In the genomic region with DNA sequence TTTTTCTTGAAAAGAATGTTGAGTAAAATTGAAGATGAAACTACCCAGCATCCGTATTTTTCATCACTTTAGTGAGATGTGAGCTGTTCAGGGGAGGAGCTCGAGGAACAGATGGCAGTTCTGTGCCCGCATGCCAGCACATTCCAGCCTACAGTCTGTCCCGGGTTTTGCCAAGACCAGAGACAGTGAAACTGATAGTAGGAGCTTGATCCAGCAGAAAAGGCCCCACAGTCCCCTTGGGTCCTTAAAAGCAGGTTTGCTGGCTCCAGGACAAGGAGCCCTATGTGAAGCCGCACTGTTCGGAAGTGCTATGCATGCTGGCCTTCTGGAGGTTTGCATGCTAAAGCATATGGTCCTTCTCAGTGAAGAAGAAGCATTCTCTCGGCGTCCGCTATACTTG, we compare ENCODE assay signal across 9 mouse cellular contexts.
DNase-seq lines count a peak whose midpoint lies in the region; ATAC-seq and TF ChIP-seq lines count a peak whose summit lies in the region.
"Had no signal": no experiment of that assay in that cellular context is flagged by ENCODE, and none has a peak within 500 bp of the region (broad histone marks: within the 10 kb centered on the region; RNA-seq: fewer than 3 reads in every experiment).

No protein-coding gene starts in this region.

- peak; percentile 85 for DNase-seq in brain, embryonic 14.5 days (ENCODE audit: low read depth)
- DNase-seq in cerebellum, adult 2 months = peak; percentile 91 to 96
- peak; percentile 87 for DNase-seq in hindbrain, postnatal 0 days (ENCODE audit: low spot score)
- DNase-seq in left cerebral cortex, postnatal 4 days = peak; percentile 85
- DNase-seq in urinary bladder, postnatal 25 days (ENCODE audit: low spot score) = no peak
- no peak for DNase-seq in liver
- DNase-seq in lung, postnatal 14 days = no peak

- no peak overlapping the region for H3K4me2 ChIP-seq in hindbrain, postnatal 0 days (ENCODE audit: low read depth, low read length)
- H3K4me2 ChIP-seq: limb, embryonic 15.5 days; midbrain, embryonic 13.5 days had no signal

- H3K27me3 ChIP-seq in cerebellum, adult 2 months (ENCODE audit: control insufficient read depth, insufficient read depth, low read length) = no peaks in the 10 kb centered on the region
- H3K27me3 ChIP-seq in hindbrain, postnatal 0 days (ENCODE audit: insufficient read depth, low read length) = no peaks in the 10 kb centered on the region
- H3K27me3 ChIP-seq: limb, embryonic 15.5 days; midbrain, embryonic 13.5 days had no signal

- TF ChIP-seq CTCF in brain, embryonic 14.5 days (IDR thresholded peaks at IDR 0.05; ENCODE audit: borderline replicate concordance, extremely low read depth, insufficient read depth, insufficient read length) = no peak
- TF ChIP-seq CTCF in cerebellum, adult 2 months (IDR thresholded peaks at IDR 0.05; ENCODE audit: borderline replicate concordance, insufficient read depth, low read depth, low read length) = no peak
- no peak for TF ChIP-seq CTCF in hindbrain, postnatal 0 days (IDR thresholded peaks at IDR 0.05; ENCODE audit: low read depth)

- intact Hi-C loops in left cerebral cortex, postnatal 4 days (cut with DNase I) = no loop called here

- peak overlapping the region; percentile 47; the same call in 1 of the 2 replicates for H3K27ac ChIP-seq in cerebellum, adult 2 months (ENCODE audit: insufficient read depth, low read length)
- H3K27ac ChIP-seq in hindbrain, postnatal 0 days = no peak overlapping the region
- H3K27ac ChIP-seq: limb, embryonic 15.5 days; midbrain, embryonic 13.5 days had no signal

- H3K9ac ChIP-seq in hindbrain, postnatal 0 days (replicated peaks; ENCODE audit: low read length) = no peak overlapping the region
- H3K9ac ChIP-seq: limb, embryonic 15.5 days; midbrain, embryonic 13.5 days had no signal

- H3K4me1 ChIP-seq in cerebellum, adult 2 months (ENCODE audit: control insufficient read depth, insufficient read depth, low read length) = peaks cover 6% of the 10 kb centered on the region
- no peaks in the 10 kb centered on the region; the same call in 1 of the 2 replicates for H3K4me1 ChIP-seq in hindbrain, postnatal 0 days (ENCODE audit: insufficient read depth, low read length)
- H3K4me1 ChIP-seq: limb, embryonic 15.5 days; midbrain, embryonic 13.5 days had no signal

- no peaks in the 10 kb centered on the region for H3K9me3 ChIP-seq in hindbrain, postnatal 0 days (ENCODE audit: low read length)
- H3K9me3 ChIP-seq: limb, embryonic 15.5 days; midbrain, embryonic 13.5 days had no signal

- no peaks in the 10 kb centered on the region for H3K36me3 ChIP-seq in hindbrain, postnatal 0 days (ENCODE audit: insufficient read depth, low read length)
- H3K36me3 ChIP-seq: limb, embryonic 15.5 days; midbrain, embryonic 13.5 days had no signal

- 13% methylated on average over 9 of the region's 9 CpGs for WGBS in cerebellum, adult 2 months
- WGBS in hindbrain, postnatal 0 days = 58% methylated on average over 9 of the region's 9 CpGs

- peak overlapping the region; percentile 21 for H3K4me3 ChIP-seq in cerebellum, adult 2 months (replicated peaks; ENCODE audit: insufficient read depth, low read depth, low read length)
- H3K4me3 ChIP-seq in hindbrain, postnatal 0 days (ENCODE audit: low read length) = no peak overlapping the region
- H3K4me3 ChIP-seq: limb, embryonic 15.5 days; midbrain, embryonic 13.5 days had no signal

- no peak for TF ChIP-seq POLR2A in brain, embryonic 14.5 days (IDR thresholded peaks at IDR 0.05; ENCODE audit: borderline replicate concordance, extremely low read depth, insufficient read depth, insufficient read length, poor library complexity, severe bottlenecking)
- TF ChIP-seq POLR2A in cerebellum, adult 2 months (IDR thresholded peaks at IDR 0.05; ENCODE audit: borderline replicate concordance, insufficient read depth, low read length) = peak; percentile 35; the same call in 1 of the 2 replicates

- ATAC-seq in hindbrain, postnatal 0 days = peak; percentile 93
- ATAC-seq: midbrain, embryonic 13.5 days had no signal

Comparison
In these comparisons a context has a peak if more than half of its experiments do, and no peak if none do; other contexts are left out.
1. DNase-seq: peak in brain, embryonic 14.5 days (single experiment), cerebellum, adult 2 months (2 of 2), hindbrain, postnatal 0 days (single experiment) and left cerebral cortex, postnatal 4 days (single experiment); none in urinary bladder, postnatal 25 days (single experiment), liver (single experiment) and lung, postnatal 14 days (single experiment).